Mouse (Mus musculus): ENCODE data around the gene Arl10.
A peak's percentile ranks its signal among the peaks of the same experiment; 100 is the strongest.

The Arl10 gene

GRCm38 (mm10) chr13:54574854-54575481 lies at the start of gene Arl10:
TSS of gene Arl10 (plus strand) at chr13:54575015.
- no peak for DNase-seq (ENCODE audit: low read depth)

GRCm38 (mm10) chr13:54527140-54527539 lies 47.7 kb upstream of the Arl10 start:
- no peak for DNase-seq (ENCODE audit: low read depth)

- no peak for DNase-seq (ENCODE audit: low read depth)
These were observed 42.7 kb upstream of the Arl10 start for GRCm38 (mm10) chr13:54532134-54532533.

GRCm38 (mm10) chr13:54548036-54548435 lies 26.8 kb upstream of the Arl10 start:
- DNase-seq (ENCODE audit: low read depth), result no peak

GRCm38 (mm10) chr13:54556176-54556575 lies 18.6 kb upstream of the Arl10 start:
- DNase-seq (ENCODE audit: low read depth), result no peak

- DNase-seq (ENCODE audit: low read depth), result no peak
These were observed 18.0 kb upstream of the Arl10 start for GRCm38 (mm10) chr13:54556796-54557195.

- DNase-seq (ENCODE audit: low read depth), result no peak
These were observed 17.2 kb upstream of the Arl10 start for GRCm38 (mm10) chr13:54557652-54558051.

- no peak for DNase-seq (ENCODE audit: low read depth)
These were observed 15.2 kb upstream of the Arl10 start for GRCm38 (mm10) chr13:54559656-54560055.

GRCm38 (mm10) chr13:54560608-54561007 lies 14.2 kb upstream of the Arl10 start:
- DNase-seq (ENCODE audit: low read depth), result no peak

GRCm38 (mm10) chr13:54562562-54562961 lies 12.3 kb upstream of the Arl10 start:
- DNase-seq (ENCODE audit: low read depth), result no peak

GRCm38 (mm10) chr13:54564232-54565200 lies 10.3 kb upstream of the Arl10 start:
- DNase-seq (ENCODE audit: low read depth), result no peak

- peak; percentile 89 for DNase-seq (ENCODE audit: low read depth)
These were observed 9.6 kb upstream of the Arl10 start, which contains the start of gene 4833439L19Rik for GRCm38 (mm10) chr13:54565201-54565581. TSS of gene 4833439L19Rik (minus strand) at chr13:54565435.

- DNase-seq (ENCODE audit: low read depth), result no peak
These were observed 9.0 kb upstream of the Arl10 start for GRCm38 (mm10) chr13:54565594-54566345.

GRCm38 (mm10) chr13:54568380-54568779 lies 6.4 kb upstream of the Arl10 start:
- no peak for DNase-seq (ENCODE audit: low read depth)

- no peak for DNase-seq (ENCODE audit: low read depth)
These were observed 5.5 kb upstream of the Arl10 start for GRCm38 (mm10) chr13:54569282-54569681.

- DNase-seq (ENCODE audit: low read depth), result no peak
These were observed 4.1 kb upstream of the Arl10 start for GRCm38 (mm10) chr13:54570736-54571135.

- DNase-seq (ENCODE audit: low read depth), result no peak
These were observed 3.2 kb upstream of the Arl10 start for GRCm38 (mm10) chr13:54571637-54572036.

GRCm38 (mm10) chr13:54572621-54573020 lies 2.2 kb upstream of the Arl10 start:
- DNase-seq (ENCODE audit: low read depth), result no peak

GRCm38 (mm10) chr13:54575489-54575888 lies 674 bp downstream of the Arl10 start:
- DNase-seq (ENCODE audit: low read depth), result no peak

- DNase-seq (ENCODE audit: low read depth), result no peak
These were observed 3.1 kb downstream of the Arl10 start for GRCm38 (mm10) chr13:54577652-54578507.

GRCm38 (mm10) chr13:54581385-54581784 lies 6.6 kb downstream of the Arl10 start:
- DNase-seq (ENCODE audit: low read depth), result no peak
